Mouse (Mus musculus): ENCODE results near the gene Gm36864.
"Not testable (repeated sequence)": the region's sequence is repeated elsewhere in the genome, so short reads cannot be mapped to it uniquely, and the experiment has no call there.

Gm36864 gene

GRCm38 (mm10) chr7:44235909-44236308 lies at the start of gene Gm36864:
Gene Gm36864 (plus strand): TSS chr7:44236177.
- no peak for DNase-seq

GRCm38 (mm10) chr7:44186516-44186915 lies 49.5 kb upstream of the Gm36864 start:
- DNase-seq, result not testable (repeated sequence)

- not testable (repeated sequence) for DNase-seq
Observed at GRCm38 (mm10) chr7:44187936-44188335, 48.0 kb upstream of the Gm36864 start, which contains the start of gene Klk1b24. Gene Klk1b24 (plus strand): TSS chr7:44188236.

GRCm38 (mm10) chr7:44193466-44193865 lies 42.5 kb upstream of the Gm36864 start:
- not testable (repeated sequence) for DNase-seq

- DNase-seq, result no peak
Observed at GRCm38 (mm10) chr7:44197891-44198290, 38.1 kb upstream of the Gm36864 start, which contains the start of gene Klk1b3. Gene Klk1b3 (plus strand): TSS chr7:44198191.

- DNase-seq, result not testable (repeated sequence)
Observed at GRCm38 (mm10) chr7:44207135-44207534, 28.8 kb upstream of the Gm36864 start, which contains the start of gene Klk1b4. Gene Klk1b4 (plus strand): TSS chr7:44207435.

GRCm38 (mm10) chr7:44208307-44208706 lies 27.7 kb upstream of the Gm36864 start:
- DNase-seq, result no peak

GRCm38 (mm10) chr7:44215645-44216044 lies 20.3 kb upstream of the Gm36864 start, which contains the start of gene Klk1b5:
Gene Klk1b5 (plus strand): TSS chr7:44215945.
- no peak for DNase-seq

- DNase-seq, result not testable (repeated sequence)
Observed at GRCm38 (mm10) chr7:44221601-44222000, 14.4 kb upstream of the Gm36864 start.

- DNase-seq, result not testable (repeated sequence)
Observed at GRCm38 (mm10) chr7:44222335-44222734, 13.6 kb upstream of the Gm36864 start.

GRCm38 (mm10) chr7:44225076-44225475 lies 10.9 kb upstream of the Gm36864 start, which contains the start of gene Klk1:
Gene Klk1 (plus strand): TSS chr7:44225360.
- no peak for DNase-seq

GRCm38 (mm10) chr7:44239913-44240312 lies 3.9 kb downstream of the Gm36864 start:
- no peak for DNase-seq

- no peak for DNase-seq
Observed at GRCm38 (mm10) chr7:44240712-44241111, 4.7 kb downstream of the Gm36864 start.

- no peak for DNase-seq
Observed at GRCm38 (mm10) chr7:44241163-44241562, 5.2 kb downstream of the Gm36864 start.

- no peak for DNase-seq
Observed at GRCm38 (mm10) chr7:44244080-44244479, 8.1 kb downstream of the Gm36864 start.

GRCm38 (mm10) chr7:44246055-44246983 lies 10.3 kb downstream of the Gm36864 start, which contains the start of the genes 1700028J19Rik and 2410002F23Rik:
Gene 1700028J19Rik (minus strand): TSS chr7:44246695.
Gene 2410002F23Rik (plus strand): TSS chr7:44246722.
- DNase-seq, result peak; percentile 94 to 95

GRCm38 (mm10) chr7:44246984-44247470 lies 11.1 kb downstream of the Gm36864 start:
- DNase-seq, result no peak

- DNase-seq, result no peak
Observed at GRCm38 (mm10) chr7:44247971-44248370, 12.0 kb downstream of the Gm36864 start.

- DNase-seq, result no peak
Observed at GRCm38 (mm10) chr7:44249248-44249647, 13.3 kb downstream of the Gm36864 start.

GRCm38 (mm10) chr7:44250732-44251275 lies 14.8 kb downstream of the Gm36864 start:
- DNase-seq, result not testable (repeated sequence)

GRCm38 (mm10) chr7:44253023-44253616 lies 17.1 kb downstream of the Gm36864 start:
- no peak for DNase-seq

GRCm38 (mm10) chr7:44254930-44255329 lies 19.0 kb downstream of the Gm36864 start:
- DNase-seq, result no peak

GRCm38 (mm10) chr7:44257278-44257677 lies 21.3 kb downstream of the Gm36864 start, which contains the start of gene Acp4:
Gene Acp4 (minus strand): TSS chr7:44257378.
- DNase-seq, result no peak
